Mouse (Mus musculus) right cerebral cortex, postnatal 4 days (tissue): ENCODE data around the gene Ropn1l.

Experiments
- DNase-seq: peaks from one replicate; pipeline ENCODE4 v3.0.0-alpha.2; 2022

Ropn1l gene

DNA sequence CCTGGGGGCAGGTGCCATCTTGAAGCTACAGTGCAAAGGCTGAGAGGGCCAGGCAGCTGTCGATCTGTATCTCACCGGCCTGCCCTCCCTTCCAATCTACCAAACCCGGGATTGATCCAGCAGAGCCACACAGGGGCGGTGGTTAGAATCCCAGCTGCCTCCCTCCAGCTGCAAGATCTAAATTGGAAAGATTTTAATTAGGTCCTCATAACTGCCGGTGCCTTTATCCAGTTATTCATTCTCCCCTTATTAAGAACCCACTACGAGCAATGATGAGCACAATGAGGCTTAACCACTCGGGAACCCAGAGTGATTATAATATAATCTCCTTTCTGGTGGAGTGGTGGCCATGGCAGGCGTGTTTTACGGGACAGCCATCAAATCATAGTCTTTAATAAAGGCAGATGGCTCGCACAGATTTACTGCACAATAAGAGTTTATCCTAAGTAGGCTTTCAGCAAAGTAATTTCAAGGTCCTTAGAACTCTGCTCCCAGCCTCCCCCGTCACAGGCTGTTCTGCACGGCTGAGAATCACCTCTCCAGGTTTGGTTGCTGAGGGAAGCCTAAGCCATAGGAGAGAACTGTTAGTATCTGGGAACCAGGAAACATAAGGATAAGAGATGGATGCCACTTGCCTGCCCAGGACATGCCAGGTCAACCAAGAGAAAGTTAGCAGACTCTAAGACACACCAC lies 51.2 kb downstream of the Ropn1l start:
- DNase-seq, result no peak

DNA sequence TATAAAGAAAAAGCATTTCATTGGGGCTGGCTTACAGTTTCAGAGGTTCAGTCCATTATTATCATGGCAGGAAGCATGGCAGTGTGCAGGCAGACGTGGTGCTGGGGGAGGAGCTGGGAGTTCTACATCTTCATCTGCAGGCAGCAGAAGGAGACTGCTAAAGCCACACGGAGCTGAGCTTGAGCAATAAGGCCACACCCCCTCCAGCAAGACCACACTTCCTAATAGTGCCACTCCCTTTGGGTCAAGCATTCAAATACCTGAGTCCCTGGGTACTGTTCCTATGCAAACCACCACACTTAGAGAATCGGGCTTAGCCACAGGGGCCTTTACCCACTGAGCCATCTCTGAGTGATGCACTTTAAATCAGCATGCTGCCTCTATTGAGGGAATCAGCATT lies 52.6 kb downstream of the Ropn1l start:
- no peak for DNase-seq

- DNase-seq, result no peak
These were observed 54.8 kb downstream of the Ropn1l start for GRCm38 (mm10) chr15:31398769-31399168.

DNA sequence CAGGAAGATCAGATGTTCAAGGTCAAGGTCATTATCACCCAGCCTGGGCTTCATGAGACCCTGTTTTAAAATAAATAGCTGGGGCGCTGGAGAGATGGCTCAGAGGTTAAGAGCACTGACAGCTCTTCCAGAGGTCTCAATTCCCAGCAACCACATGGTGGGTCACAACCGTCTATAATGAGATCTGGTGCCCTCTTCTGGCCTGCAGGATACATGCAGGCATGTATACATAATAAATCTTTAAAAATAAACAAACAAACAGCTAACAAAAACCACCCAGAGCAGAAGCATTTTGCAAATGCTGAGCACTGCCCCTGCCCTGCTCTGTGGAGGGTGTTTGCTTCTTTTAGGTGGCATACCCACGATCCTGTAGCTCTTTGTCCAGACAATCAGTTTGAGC lies 56.2 kb downstream of the Ropn1l start:
- DNase-seq, result no peak

GRCm38 (mm10) chr15:31396755-31397154 lies 56.8 kb downstream of the Ropn1l start:
- DNase-seq, result no peak

DNA sequence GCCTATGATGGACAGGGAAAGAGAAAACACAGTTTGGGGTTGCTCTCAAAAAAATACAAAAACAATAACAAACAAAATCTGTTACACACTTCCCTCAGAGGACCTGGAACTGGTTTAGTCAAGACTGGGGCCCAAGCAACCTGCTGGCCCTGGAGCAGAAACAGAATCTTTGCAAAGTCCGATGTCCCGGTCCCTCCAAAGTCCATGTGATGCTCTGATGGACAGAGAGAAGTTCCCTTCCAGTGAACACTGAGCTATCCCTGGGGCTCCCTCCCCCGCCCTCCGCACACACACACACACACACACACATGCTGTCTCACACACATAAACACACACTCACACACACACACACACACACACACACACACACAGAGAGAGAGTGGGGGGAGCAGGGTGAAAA lies 57.6 kb downstream of the Ropn1l start:
- DNase-seq, result no peak

GRCm38 (mm10) chr15:31393402-31393801 lies 60.1 kb downstream of the Ropn1l start:
- DNase-seq, result no peak

GRCm38 (mm10) chr15:31392705-31393104 lies 60.8 kb downstream of the Ropn1l start:
- no peak for DNase-seq

GRCm38 (mm10) chr15:31392135-31392534 lies 61.4 kb downstream of the Ropn1l start:
- no peak for DNase-seq
